ENCODE assay signal across 16 mouse cellular contexts in genomic region chr5:75199698-75200365, GRCm38 (mm10). TPM values are rescaled to one million over a fixed set of nuclear protein-coding genes. Genes with fewer than 3 reads are reported as not detected.
A peak's percentile ranks its signal among the peaks of the same experiment; 100 is the strongest.
DNase-seq lines count a peak whose midpoint lies in the region; ATAC-seq lines count a peak whose summit lies in the region.
"Had no signal": no experiment of that assay in that cellular context is flagged by ENCODE, and none has a peak within 500 bp of the region (broad histone marks: within the 10 kb centered on the region; RNA-seq: fewer than 3 reads in every experiment).

No protein-coding gene starts in this region.

- no peaks in the 10 kb centered on the region for H3K9me3 ChIP-seq in midbrain, embryonic 13.5 days
- no peaks in the 10 kb centered on the region for H3K9me3 ChIP-seq in midbrain, embryonic 11.5 days (ENCODE audit: control insufficient read depth, low read length)
- no peaks in the 10 kb centered on the region for H3K9me3 ChIP-seq in forebrain, embryonic 15.5 days
- H3K9me3 ChIP-seq: heart, embryonic 12.5 days; hindbrain, embryonic 15.5 days; liver, embryonic 15.5 days had no signal

- no peak overlapping the region for H3K9ac ChIP-seq in midbrain, embryonic 13.5 days (replicated peaks)
- H3K9ac ChIP-seq in midbrain, embryonic 11.5 days (ENCODE audit: low read length) = no peak overlapping the region
- H3K9ac ChIP-seq in forebrain, embryonic 15.5 days (replicated peaks) = no peak overlapping the region
- H3K9ac ChIP-seq: heart, embryonic 12.5 days; hindbrain, embryonic 15.5 days; liver, embryonic 15.5 days had no signal

- H3K4me1 ChIP-seq in midbrain, embryonic 13.5 days (replicated peaks) = 0 out of 2 replicates have a peak, but pooled peaks cover 5% of the 10 kb centered on the region
- no peaks in the 10 kb centered on the region for H3K4me1 ChIP-seq in midbrain, embryonic 11.5 days (ENCODE audit: control insufficient read depth, insufficient read depth, low read length)
- H3K4me1 ChIP-seq in forebrain, embryonic 15.5 days = peaks cover 7% of the 10 kb centered on the region
- H3K4me1 ChIP-seq: heart, embryonic 12.5 days; liver, embryonic 15.5 days had no signal

- no peak overlapping the region for H3K4me3 ChIP-seq in midbrain, embryonic 13.5 days (replicated peaks)
- H3K4me3 ChIP-seq in midbrain, embryonic 11.5 days (ENCODE audit: low read depth, low read length) = no peak overlapping the region
- H3K4me3 ChIP-seq in forebrain, embryonic 15.5 days = no peak overlapping the region
- H3K4me3 ChIP-seq: erythroblast, embryonic 14.5 days; heart, embryonic 12.5 days; hindbrain, embryonic 15.5 days; liver, embryonic 15.5 days had no signal

- 62% methylated on average over 9 of the region's 9 CpGs for WGBS in midbrain, embryonic 13.5 days
- 84% methylated on average over 9 of the region's 9 CpGs for WGBS in midbrain, embryonic 11.5 days
- 41% methylated on average over 9 of the region's 9 CpGs for WGBS in forebrain, embryonic 15.5 days

- DNase-seq in midbrain, embryonic 11.5 days (ENCODE audit: low spot score, missing footprints) = no peak
- peak; percentile 52 to 81 for DNase-seq in layer of hippocampus, postnatal 14 days (ENCODE audit: low spot score in 2 of 2)
- DNase-seq in retina, postnatal 1 day = peak; percentile 70
- no peak for DNase-seq in left cerebral cortex, postnatal 14 days (ENCODE audit: low spot score in 2 of 2)
- no peak for DNase-seq in heart, adult 9 months (ENCODE audit: low spot score in 2 of 2)
- DNase-seq: cerebellum, adult 11-12 months; gastrocnemius, postnatal 10 days; kidney, adult 8-10 months; lung, postnatal 4 days; thymus, adult 2 months had no signal

- H3K4me2 ChIP-seq in midbrain, embryonic 13.5 days (replicated peaks) = no peak overlapping the region
- H3K4me2 ChIP-seq in midbrain, embryonic 11.5 days = no peak overlapping the region
- no peak overlapping the region for H3K4me2 ChIP-seq in forebrain, embryonic 15.5 days (replicated peaks)
- H3K4me2 ChIP-seq: heart, embryonic 12.5 days; hindbrain, embryonic 15.5 days; liver, embryonic 15.5 days had no signal

- H3K27me3 ChIP-seq in midbrain, embryonic 13.5 days = no peaks in the 10 kb centered on the region
- H3K27me3 ChIP-seq in midbrain, embryonic 11.5 days (ENCODE audit: control insufficient read depth, insufficient read depth, low read length) = no peaks in the 10 kb centered on the region
- no peaks in the 10 kb centered on the region for H3K27me3 ChIP-seq in forebrain, embryonic 15.5 days
- H3K27me3 ChIP-seq: heart, embryonic 12.5 days; hindbrain, embryonic 15.5 days; liver, embryonic 15.5 days had no signal

- H3K27ac ChIP-seq in midbrain, embryonic 13.5 days = peak overlapping the region; percentile 20; the same call in 1 of the 2 replicates
- no peak overlapping the region for H3K27ac ChIP-seq in midbrain, embryonic 11.5 days (ENCODE audit: low read depth, low read length)
- H3K27ac ChIP-seq in forebrain, embryonic 15.5 days (replicated peaks) = peak overlapping the region; percentile 45; the same call in 1 of the 2 replicates
- H3K27ac ChIP-seq: hindbrain, embryonic 15.5 days; liver, embryonic 15.5 days had no signal

- ATAC-seq in midbrain, embryonic 13.5 days = no peak
- ATAC-seq in midbrain, embryonic 11.5 days (ENCODE audit: low FRiP score) = no peak
- ATAC-seq in forebrain, embryonic 15.5 days (replicated peaks) = peak; percentile 42; the same call in 1 of the 2 replicates

- no peaks in the 10 kb centered on the region for H3K36me3 ChIP-seq in midbrain, embryonic 13.5 days
- no peaks in the 10 kb centered on the region for H3K36me3 ChIP-seq in midbrain, embryonic 11.5 days (ENCODE audit: control insufficient read depth, insufficient read depth, low read length)
- no peaks in the 10 kb centered on the region for H3K36me3 ChIP-seq in forebrain, embryonic 15.5 days
- H3K36me3 ChIP-seq: hindbrain, embryonic 15.5 days; liver, embryonic 15.5 days had no signal

- intact Hi-C loops in left cerebral cortex, postnatal 14 days (cut with DNase I) = no loop called here

RNA-seq across cellular contexts. Expression of gene Pdgfra, which starts 47.7 kb away (rescaled TPM):
- 4.2 and 5.2 TPM in 2 replicates for polyA plus RNA-seq in midbrain, embryonic 13.5 days (2015; fragmentation: Nextera tagmentation; extraction: Ambion mirVana)
- 18.2 and 22.0 TPM in 2 replicates for polyA plus RNA-seq in midbrain, embryonic 11.5 days (2014; fragmentation: Nextera tagmentation; extraction: Ambion mirVana)
- polyA plus RNA-seq in forebrain, embryonic 15.5 days (2015; fragmentation: Nextera tagmentation; extraction: Ambion mirVana) = 7.6 and 8.4 TPM in 2 replicates
- 10 to 100 TPM; 79.4 to 81.1 TPM for total RNA-seq in layer of hippocampus, postnatal 14 days (2021)
- total RNA-seq in left cerebral cortex, postnatal 14 days (2021) = 10 to 100 TPM; 57.0 to 59.8 TPM
- polyA plus RNA-seq: erythroblast, embryonic 14.5 days had no signal

Comparison
In these comparisons a context has a peak if more than half of its experiments do, and no peak if none do; other contexts are left out.
1. DNase-seq: peak in layer of hippocampus, postnatal 14 days (2 of 2) and retina, postnatal 1 day (single experiment); none in midbrain, embryonic 11.5 days (single experiment), left cerebral cortex, postnatal 14 days (0 of 2) and heart, adult 9 months (0 of 2).